Mouse (Mus musculus) cerebellum, adult 11 months (tissue): ENCODE data around the gene Pknox1.

Experiments
- DNase-seq: peaks from one replicate; pipeline ENCODE4 v3.0.0; 2022

Pknox1 gene

GRCm38 (mm10) chr17:31655366-31655765 is 90.8 kb downstream of the Pknox1 start:
- no peak for DNase-seq

GRCm38 (mm10) chr17:31656682-31657081 is 92.1 kb downstream of the Pknox1 start:
- no peak for DNase-seq
